Mouse (Mus musculus) retina, adult 2 months (tissue): ENCODE data around the gene Shc4.
A peak's percentile ranks its signal among the peaks of the same experiment; 100 is the strongest.

Source experiments
- DNase-seq: peaks from one replicate; pipeline ENCODE4 v3.0.0-alpha.2; 2012; ENCODE audit warnings: low read depth, low spot score

Shc4 gene

DNA sequence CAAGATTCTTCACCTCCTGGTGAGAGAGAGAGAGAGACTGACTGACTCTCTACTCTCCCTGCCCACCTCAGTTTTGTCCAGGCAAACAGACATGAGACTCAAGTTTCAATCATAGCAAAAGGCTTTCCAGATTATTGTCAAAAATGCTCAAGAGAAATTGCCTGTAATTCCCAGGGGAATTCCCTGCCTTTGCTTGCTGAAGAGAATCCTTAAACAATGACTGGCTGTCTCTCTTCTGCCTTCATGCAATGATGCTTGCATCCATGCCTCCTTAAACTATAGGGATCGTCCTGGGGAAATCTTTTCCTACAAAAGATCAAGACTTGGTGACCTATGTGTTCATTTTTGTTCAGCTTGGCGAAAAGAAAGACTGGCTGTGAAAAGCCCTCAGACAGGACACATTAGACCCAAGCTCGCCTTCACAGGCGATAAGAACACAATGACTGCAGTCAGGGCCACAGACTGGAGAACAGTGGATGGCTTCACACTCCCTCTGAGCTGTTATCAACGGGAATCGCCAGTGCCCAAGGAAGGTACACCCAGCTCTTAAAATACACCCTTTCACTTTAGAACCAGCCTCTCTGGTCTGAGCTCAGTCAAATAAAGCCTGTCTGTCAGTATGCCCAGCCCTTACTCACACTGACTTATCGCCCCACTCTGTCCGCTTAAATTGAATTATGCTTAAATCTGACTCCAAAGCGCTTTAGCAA lies 38.4 kb downstream of the Shc4 start:
- no peak for DNase-seq

DNA sequence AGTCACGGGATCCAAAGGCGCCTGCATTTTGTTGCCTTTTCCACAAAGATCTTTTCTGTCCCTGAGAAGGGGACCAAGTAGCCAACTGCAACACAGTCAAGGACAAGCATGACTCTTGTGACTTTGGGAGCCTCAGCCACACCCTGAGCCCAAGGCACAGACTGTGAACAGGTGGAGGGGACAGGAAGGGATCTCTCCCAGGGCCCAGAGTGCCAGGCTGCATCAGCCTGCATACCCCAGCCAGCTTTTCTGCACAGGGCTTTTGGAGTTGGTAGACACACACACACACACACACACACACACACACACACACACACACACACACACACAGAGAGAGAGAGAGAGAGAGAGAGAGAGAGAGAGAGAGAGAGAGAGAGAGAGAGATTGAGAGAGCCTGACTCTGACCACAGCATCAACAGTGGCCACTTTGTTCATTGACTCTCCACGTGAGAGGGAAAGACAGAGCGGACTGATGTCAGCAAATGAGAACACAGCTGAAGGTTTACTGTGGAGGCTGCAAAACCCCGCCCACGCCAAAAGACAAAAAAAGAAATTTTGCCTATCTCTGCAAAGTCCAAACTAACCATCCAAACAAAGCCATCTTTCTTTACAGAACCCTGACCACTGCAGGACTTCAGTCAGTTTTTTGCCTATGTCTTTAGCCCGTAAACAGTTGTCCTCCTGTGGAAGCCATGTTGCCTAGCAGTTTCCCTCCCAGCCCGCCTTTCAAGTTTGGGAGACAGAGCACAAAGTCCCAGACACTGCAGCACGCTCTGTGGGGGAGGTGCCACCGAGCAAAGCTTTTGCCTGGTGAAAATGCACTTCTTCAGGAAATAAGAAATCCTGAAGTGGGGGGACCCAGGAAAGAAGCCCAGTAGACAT lies 39.1 kb downstream of the Shc4 start:
- DNase-seq: no peak

DNA sequence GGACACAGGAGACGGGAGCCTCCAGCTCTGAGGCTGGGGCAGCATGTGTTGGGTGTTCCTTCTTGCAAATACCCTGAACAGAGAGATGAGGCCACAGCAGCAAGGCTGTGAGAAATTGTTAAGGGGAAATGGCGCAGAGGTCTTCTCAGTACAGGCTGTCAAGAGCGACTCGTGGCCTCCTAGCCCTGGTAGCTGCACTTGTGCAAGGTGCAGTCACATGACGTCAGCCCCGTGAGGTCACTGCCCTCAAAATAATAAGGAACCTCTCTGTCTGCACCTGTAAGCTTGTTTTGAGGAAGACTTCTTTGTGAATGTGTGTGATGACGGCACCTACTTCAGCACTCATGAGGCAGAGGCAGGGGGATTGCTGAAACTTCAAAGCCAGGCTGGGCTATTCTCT lies 40.1 kb downstream of the Shc4 start:
- no peak for DNase-seq

DNA sequence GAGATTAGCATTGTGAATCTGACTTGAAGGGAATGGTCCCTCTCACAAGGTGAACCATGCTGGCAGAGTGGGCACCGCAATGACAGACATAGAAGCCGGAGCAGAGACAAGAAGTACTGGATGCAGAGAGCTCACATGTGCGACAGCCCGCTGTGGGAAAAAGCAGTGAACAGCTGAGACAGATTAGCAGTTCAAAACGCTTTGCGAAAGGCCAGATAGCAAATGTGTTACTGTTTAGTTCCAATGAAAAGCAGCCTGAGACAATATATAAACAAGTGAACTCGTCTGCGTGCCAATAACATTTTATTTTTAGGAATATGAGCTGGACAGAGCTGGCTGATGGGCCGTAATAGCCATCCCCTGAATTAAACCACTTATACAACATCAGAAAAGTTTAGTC lies 42.1 kb downstream of the Shc4 start:
- no peak for DNase-seq

DNA sequence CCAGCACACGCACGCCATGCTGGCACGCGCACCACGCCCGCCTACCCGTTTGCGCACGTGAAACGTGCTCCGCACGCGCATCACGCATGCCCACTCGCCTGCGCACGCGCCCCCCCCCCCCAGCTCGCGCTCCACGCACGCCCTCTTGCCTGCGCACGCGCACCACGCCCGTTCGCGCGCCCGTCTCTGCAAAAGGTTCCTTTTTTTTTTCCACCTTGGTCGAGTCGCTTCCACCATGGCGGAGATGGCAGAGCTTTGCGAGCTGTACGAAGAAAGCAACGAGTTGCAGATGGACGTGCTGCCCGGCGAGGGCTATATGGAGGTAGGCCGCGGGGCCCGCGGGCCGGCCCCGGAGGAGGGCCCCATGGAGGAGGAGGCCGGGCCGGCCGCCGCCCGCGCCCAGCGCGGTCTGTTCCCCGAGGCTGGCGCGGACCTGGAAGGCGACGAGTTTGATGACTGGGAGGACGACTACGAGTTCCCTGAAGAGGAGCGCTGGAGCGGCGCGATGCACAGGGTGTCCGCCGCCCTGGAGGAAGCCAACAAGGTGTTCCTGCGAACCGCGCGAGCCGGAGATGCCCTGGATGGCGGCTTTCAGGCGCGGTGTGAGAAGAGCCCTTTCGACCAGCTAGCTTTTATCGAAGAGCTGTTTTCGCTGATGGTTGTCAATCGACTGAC lies 50.9 kb downstream of the Shc4 start, which contains the start of gene Eid1:
Gene Eid1 (plus strand): TSS at position 139 of the 675 bp plus-strand sequence.
- DNase-seq: peak; percentile 85

DNA sequence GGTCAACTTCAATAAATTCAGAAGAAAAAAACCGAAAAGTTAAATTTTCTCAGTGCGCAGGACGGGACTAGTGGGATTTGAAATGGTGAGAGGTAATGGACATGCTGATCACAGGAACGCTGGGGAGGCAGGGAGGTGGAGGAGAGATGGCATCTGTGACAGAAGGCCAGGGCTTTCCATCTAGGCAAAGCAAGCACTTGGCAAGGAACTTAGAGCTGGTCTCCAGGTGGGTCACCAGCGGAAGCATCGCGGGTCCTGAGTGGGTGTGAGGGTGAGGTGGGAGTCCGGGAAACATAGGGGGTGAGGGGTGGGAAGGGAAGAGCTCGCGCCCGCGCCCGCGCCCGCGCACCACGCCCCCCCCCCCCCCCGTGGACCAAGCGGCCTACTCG lies 51.4 kb downstream of the Shc4 start:
- no peak for DNase-seq

DNA sequence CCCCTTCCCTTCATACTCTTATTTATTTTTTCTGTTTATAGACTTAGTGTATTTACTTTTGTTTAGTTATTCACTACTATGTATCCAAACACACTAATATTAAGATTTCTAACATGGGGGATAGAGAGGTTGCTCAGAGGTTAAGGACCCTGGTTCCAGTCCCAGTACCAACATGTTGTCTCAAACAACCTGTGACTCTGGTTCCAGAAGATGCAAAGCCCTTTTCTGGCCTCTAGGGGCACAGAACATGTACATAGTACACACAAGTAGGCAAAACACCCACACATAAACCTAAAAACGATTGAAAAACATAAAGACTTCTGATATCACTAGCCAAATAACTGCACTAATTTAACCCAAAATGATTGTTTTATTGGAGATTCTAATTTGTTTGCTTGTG lies 53.1 kb downstream of the Shc4 start:
- no peak for DNase-seq

DNA sequence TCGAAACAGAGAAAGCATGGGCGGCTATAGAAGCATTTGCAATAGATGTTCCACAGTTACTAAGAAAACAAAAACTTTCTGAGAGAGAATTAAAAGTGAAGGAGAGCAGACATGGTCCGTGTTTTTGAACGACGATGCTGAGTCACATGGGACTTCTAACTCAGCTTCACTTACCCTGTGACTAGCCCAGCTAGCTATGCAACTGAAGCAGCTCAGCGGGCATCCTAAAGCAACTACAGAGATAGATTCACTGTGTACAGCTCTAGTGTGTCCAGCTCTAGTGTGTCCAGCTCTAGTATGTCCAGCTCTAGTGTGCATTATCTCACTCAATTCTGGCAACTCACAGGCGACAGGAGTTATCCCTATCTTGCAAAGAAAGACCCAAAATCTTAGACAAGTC lies 56.2 kb downstream of the Shc4 start:
- no peak for DNase-seq

DNA sequence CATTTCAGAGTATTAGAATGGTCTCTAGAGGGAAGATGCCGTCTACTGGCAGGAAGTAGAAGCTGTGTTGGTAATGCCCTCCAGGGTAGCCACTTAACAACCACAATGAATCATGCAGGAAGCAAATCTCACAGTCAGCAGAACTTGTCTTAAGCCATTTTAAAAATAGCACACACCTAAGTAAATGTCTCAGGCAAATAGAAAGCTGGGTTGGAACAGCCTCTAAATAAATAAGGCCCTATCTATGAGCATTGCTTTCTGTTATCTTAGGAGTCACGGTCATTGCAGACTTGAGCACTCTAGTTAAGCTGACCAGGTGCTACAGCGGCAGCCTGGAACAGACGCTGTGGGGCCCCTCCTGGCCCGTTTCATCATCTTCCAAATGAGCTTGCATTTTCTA lies 56.8 kb downstream of the Shc4 start:
- DNase-seq: no peak

DNA sequence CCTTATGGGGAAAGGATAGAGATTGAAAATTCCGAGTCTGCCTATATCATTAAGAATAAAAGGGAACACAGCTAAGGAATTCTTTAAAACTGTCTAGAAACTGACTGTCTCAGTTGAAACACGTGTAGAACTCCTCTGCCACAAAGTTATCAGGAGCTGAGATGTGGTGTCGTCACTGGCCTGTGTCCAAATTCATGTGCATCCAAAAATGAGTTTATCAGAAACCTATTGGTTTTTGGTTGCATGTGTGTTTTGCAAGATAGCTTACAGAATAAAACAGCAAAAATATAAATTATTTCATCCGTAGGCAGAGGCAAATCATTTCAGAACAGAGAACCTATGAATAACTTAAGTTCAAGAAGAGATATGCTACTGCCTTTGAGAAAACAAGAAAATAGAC lies 57.3 kb downstream of the Shc4 start:
- no peak for DNase-seq

DNA sequence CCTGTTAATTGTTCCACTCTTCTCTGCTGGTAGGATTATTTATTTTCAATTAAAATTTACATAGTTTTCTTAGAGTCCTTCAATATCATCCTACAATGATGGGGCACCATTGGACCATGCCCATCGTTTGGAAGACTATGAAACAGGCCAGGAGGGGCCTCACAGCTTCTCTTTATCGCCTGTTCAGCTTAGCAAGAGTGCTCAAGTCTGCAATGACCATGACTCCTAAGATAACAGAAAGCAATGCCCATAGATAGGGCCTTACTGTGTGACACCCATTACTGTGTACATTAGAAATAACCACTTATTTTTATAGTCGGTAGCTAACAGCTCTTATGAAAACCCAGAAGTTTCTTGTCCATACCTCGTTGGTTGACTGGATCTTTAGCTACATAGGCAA lies 58.0 kb downstream of the Shc4 start:
- DNase-seq: no peak

DNA sequence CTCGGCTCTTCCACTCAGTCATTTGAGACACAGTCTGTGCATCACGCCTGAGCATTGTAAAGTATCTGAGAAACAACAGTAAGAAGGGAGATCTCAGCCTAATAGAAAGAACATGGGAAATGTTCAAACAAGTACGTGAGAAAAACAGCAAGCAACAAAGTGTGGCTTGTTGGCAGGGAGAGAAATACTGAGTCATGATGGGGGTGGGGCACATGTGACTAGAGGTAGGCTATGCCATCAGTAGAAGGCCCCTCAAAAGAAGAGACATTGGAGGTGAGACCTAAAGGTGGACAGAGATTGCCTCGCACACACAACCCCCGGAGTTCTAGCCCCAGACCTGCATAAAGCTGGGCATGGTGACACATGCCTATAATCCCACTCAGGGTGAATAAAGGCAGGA lies 58.7 kb downstream of the Shc4 start:
- no peak for DNase-seq

DNA sequence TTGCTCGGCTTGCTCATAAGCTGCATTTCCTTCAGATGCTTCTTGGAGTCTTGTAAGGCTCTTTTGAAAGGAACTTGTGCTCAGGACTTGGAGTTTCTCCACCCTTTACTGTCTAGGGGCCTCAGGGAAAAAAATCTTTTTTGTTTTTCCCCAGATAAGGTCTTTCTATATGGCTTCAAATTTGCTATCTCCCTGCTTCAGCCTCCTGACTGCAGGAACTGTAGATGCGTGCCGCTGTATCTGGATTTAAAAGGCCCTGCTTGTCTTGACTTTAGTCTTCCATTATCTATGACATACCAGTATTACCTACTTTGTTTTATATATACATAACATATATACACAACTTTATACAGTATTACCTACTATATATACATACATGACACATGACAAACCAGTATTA lies 61.4 kb downstream of the Shc4 start:
- DNase-seq: no peak

DNA sequence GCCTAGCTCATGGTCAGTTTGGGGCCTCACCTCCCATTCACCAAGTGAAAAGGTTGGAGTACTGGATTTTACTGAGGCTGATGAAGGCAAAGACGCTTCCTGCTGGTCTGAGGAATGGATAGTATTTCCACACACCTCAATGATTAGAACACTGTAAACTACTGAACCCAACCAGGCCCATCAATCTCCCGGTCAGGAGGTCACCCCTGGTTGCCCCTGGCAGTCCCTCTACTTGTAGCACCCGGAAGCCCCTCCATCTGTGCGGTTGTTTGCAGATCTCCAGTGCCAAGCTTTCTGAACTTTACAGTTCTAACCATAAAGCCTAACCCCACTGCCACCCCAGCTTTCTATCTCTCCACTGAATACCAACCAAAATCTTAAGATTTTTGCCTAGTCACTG lies 62.8 kb downstream of the Shc4 start:
- no peak for DNase-seq

DNA sequence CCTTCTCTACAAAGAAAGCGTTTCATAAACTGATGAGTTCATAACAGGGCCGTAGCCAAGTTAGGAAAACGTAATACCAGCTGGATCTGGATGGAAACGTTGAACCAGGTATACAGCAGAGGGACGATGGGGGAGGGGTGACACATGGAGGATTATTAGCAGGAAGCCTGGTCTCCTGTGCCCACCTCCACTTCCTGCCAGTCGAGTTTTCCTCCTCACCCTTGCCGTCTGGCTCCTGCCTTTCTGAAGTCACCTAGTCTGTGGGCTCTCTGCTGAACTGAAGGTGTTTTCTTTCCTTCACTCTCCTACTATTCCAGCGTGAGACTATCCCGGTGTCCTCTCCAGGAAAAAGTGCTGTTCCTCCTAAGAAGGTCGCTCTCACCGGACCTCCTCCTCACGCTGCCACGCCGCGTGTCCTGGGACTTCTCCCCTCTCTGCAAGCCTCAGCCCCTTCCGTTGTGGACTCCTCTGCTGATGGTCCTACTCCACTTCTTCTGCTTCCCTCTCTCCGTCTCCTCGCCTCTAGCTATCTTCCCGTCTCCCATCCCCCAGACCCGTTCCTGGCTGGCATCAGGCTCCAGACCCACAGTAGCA lies 63.3 kb downstream of the Shc4 start:
- no peak for DNase-seq

DNA sequence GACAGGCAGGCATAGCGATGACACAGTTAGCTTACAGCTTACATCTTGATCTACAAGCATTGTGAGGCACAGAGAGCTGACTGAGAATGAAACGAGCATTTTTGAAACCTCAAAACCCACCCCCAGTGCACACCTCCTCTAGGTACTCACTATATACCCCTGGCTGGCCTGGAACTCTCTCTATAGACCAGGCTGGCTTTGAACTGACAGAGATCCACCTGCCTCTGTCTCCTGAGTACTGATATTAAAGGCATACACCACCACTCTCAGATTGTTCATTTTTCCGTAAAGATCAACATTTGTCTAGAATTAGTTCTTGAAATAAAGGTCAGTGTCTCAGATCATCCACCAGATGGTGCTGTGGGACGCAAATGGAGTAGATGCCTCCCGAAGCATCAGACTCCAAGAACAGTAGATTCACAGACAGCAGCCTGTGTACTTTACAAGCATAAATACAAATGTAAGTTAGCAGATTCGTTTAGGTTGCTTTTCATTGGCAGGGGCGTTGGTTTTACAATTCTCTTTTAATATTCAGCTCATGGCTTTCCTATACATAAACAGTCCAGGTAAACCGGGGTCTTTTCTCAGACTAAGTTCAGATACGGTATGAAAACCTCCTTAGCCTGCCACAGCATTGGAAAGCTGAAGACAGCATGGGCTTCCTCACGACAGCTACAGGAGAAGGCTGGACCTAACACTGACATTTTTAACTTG lies 64.0 kb downstream of the Shc4 start:
- DNase-seq: no peak

DNA sequence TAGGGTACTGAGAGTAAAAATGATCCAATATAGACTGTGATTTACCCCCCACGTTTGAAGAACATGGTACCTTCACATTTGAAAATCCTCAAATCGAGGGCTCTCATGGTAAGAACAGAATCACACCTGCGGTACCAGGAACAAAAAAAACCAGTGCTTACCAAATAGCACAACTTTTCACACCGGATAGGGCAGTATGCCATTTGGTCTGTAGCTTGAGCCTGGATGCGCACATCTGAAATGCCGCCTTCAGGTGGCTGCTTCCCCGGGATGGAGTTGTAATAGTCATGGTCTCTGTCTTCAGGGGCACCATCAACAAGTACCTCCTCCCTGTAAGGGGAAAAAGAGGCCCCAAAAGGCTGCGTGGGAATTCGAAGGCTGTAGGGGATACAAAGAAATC lies 68.6 kb downstream of the Shc4 start:
- no peak for DNase-seq

DNA sequence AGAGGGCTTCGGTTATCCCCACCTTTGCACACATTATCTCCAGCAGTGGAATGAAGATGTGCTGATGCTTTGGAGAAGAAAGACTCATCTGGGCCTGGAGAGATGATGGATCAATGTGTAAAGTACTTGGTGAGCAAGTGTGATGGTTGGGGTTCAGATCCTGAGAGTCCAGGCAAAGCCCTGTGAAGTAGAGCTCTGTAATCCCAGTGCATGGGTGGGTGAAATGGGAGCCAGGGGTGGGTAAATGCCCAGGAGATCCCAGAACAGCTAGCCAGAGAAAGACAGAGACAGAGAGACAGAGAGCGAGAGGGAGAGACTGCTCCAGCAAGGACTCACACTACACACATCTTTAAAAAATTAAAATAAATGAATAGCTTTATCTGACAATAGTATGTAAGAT lies 70.7 kb downstream of the Shc4 start:
- DNase-seq: no peak

DNA sequence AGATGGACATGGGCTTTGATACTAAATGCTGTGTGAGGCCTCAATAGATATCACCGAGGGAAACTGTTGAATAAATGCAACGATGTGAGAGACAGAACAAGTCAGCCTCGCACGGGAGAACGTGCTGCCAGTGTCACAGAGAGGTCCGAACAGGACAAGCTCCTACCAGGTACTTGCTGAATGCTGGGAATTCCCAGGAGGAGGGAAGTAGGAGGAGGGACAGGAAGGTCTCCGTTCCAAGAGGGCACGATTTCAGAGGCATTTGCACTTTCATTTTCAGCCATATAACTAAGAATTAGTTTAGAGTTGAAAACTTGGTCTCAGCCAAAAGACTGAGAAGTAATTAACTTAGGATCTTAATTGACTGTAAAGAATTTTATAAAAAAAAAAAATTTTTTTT lies 72.4 kb downstream of the Shc4 start:
- DNase-seq: no peak

DNA sequence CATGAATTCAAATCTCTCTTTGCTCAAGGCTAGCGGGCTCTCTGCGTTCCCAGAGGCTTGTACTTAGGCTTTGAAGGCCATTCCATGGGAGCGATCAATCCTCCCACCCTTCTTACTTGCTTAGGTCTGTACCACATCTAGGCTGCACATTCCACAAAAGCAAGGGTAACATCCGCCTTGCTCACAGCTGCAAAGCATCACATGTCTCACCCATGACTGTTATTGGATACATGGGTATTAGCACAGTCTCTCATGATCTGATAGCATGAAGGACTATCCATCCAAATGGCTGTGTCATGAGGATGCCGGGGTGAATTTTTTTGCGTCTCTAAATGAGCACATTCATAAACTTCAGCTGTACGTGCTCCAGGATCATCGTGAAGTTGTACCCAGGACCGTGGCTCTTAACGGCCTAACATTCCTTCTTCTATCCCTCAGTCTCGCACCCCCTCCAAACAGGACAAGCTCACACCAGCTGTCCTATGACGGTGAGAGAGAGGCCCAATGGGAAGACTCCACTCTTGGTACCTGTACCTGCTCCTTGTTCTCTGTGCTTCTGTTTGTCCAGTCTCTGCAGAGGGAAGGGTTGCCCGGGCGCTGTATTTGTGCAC lies 73.1 kb downstream of the Shc4 start:
- DNase-seq: no peak

DNA sequence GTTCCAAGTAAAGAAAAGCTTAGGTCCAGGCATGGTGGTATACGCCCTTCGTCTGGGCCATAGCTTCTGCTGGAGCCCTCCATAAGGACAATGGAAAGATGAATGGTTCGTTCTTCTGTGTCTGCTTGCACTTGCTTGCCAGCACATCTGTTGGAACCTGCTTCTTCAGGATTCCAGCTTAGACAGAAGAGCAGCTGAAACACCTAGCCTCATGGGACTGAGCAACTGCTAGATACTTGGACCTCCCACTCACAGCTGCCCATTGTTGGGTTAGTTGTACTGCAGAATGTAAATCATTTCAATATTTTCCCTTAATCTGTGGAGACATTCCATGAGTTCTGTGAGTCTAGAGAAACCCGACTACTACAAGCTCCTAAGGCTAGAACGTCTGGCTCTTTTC lies 73.9 kb downstream of the Shc4 start:
- no peak for DNase-seq
